Mouse (Mus musculus) G1E (cell line): Measurements from ENCODE around the gene Srarp.

Experiments
- CTCF ChIP-seq: IDR thresholded peaks from 2 replicates; pipeline ENCODE4 v1.5.1; 2012; ENCODE audit warnings: low read depth, low read length, inconsistent platforms, mixed read lengths
- GATA1 ChIP-seq: IDR thresholded peaks from 2 replicates; pipeline ENCODE4 v1.6.1; 2012; ENCODE audit warnings: borderline replicate concordance, low read length, inconsistent platforms, mixed read lengths
- GATA2 ChIP-seq: IDR thresholded peaks from 2 replicates; pipeline ENCODE4 v1.6.1; 2012; ENCODE audit warnings: low read depth, low read length, inconsistent platforms, borderline replicate concordance
- POLR2AphosphoS5 ChIP-seq: IDR thresholded peaks from 2 replicates; pipeline ENCODE4 v1.6.1; 2012; ENCODE audit warnings: low read depth, low read length, inconsistent platforms; ENCODE audit not compliant: insufficient replicate concordance
- TAL1 ChIP-seq: conservative IDR thresholded peaks from 2 replicates; pipeline ENCODE4 v1.6.1; 2012; ENCODE audit warnings: low read depth, low read length, inconsistent platforms, mixed read lengths

GRCm38 (mm10) chr4:141411430-141411992, 24.4 kb downstream of the Srarp start:
- no peak for TF ChIP-seq CTCF
- no peak for TF ChIP-seq GATA1
- no peak for TF ChIP-seq TAL1
- TF ChIP-seq POLR2AphosphoS5 = no peak
- TF ChIP-seq GATA2 = no peak
